Mouse (Mus musculus): Measurements from ENCODE around the gene Syndig1. TPM values are rescaled to one million over a fixed set of nuclear protein-coding genes. Genes with fewer than 3 reads are reported as not detected.

Gene Syndig1
- total RNA-seq, 2 experiments from 2014 or later = not detected

- intact Hi-C loops (cut with DNase I) = no loop called here
- DNase-seq = no peak
Measured at GRCm38 (mm10) chr2:149971014-149971413, 142.0 kb downstream of the Syndig1 start.

- intact Hi-C loops (cut with DNase I) = no loop called here
- no peak for DNase-seq
Measured at GRCm38 (mm10) chr2:149973583-149973982, 144.6 kb downstream of the Syndig1 start.

- no peak for DNase-seq
- intact Hi-C loops (cut with DNase I) = no loop called here
Measured at GRCm38 (mm10) chr2:149980419-149980818, 151.4 kb downstream of the Syndig1 start.

- DNase-seq = no peak
- intact Hi-C loops (cut with DNase I) = no loop called here
Measured at GRCm38 (mm10) chr2:149982466-149982865, 153.5 kb downstream of the Syndig1 start.

GRCm38 (mm10) chr2:149983107-149983506 is 154.1 kb downstream of the Syndig1 start:
- no peak for DNase-seq
- intact Hi-C loops (cut with DNase I) = no loop called here

GRCm38 (mm10) chr2:149987610-149988009 is 158.6 kb downstream of the Syndig1 start:
- no peak for DNase-seq

GRCm38 (mm10) chr2:149991506-149991905 is 162.5 kb downstream of the Syndig1 start:
- intact Hi-C loops (cut with DNase I) = no loop called here
- DNase-seq = no peak

More at GRCm38 (mm10) chr2:149987610-149988009, 158.6 kb downstream of the Syndig1 start:
- intact Hi-C loops (cut with DNase I) = no loop called here

- intact Hi-C loops (cut with DNase I) = no loop called here
- DNase-seq = no peak
Measured at GRCm38 (mm10) chr2:149992921-149993320, 163.9 kb downstream of the Syndig1 start.

- intact Hi-C loops (cut with DNase I) = no loop called here
- DNase-seq = no peak
Measured at GRCm38 (mm10) chr2:149996382-149996964, 167.5 kb downstream of the Syndig1 start.

- intact Hi-C loops (cut with DNase I) = no loop called here
- DNase-seq = no peak
Measured at GRCm38 (mm10) chr2:149997657-149998056, 168.6 kb downstream of the Syndig1 start.

- DNase-seq = no peak
- intact Hi-C loops (cut with DNase I) = no loop called here
Measured at GRCm38 (mm10) chr2:149998373-149999108, 169.5 kb downstream of the Syndig1 start.

- no peak for DNase-seq
- intact Hi-C loops (cut with DNase I) = no loop called here
Measured at GRCm38 (mm10) chr2:150000564-150000963, 171.6 kb downstream of the Syndig1 start.

- no peak for DNase-seq
- intact Hi-C loops (cut with DNase I) = no loop called here
Measured at GRCm38 (mm10) chr2:150003499-150003898, 174.5 kb downstream of the Syndig1 start.

- DNase-seq = no peak
- intact Hi-C loops (cut with DNase I) = no loop called here
Measured at GRCm38 (mm10) chr2:150012787-150013346, 183.9 kb downstream of the Syndig1 start.

GRCm38 (mm10) chr2:150013785-150014184 is 184.8 kb downstream of the Syndig1 start:
- no peak for DNase-seq
- intact Hi-C loops (cut with DNase I) = no loop called here

- intact Hi-C loops (cut with DNase I) = no loop called here
- DNase-seq = no peak
Measured at GRCm38 (mm10) chr2:150016303-150016702, 187.3 kb downstream of the Syndig1 start.

GRCm38 (mm10) chr2:150020706-150021105 is 191.7 kb downstream of the Syndig1 start:
- no peak for DNase-seq
- intact Hi-C loops (cut with DNase I) = no loop called here

GRCm38 (mm10) chr2:150023873-150024339 is 194.9 kb downstream of the Syndig1 start:
- intact Hi-C loops (cut with DNase I) = no loop called here
- no peak for DNase-seq

GRCm38 (mm10) chr2:150043531-150043930 is 214.5 kb downstream of the Syndig1 start:
- intact Hi-C loops (cut with DNase I) = no loop called here
- no peak for DNase-seq
